Mouse (Mus musculus): ENCODE measurements around the gene Gm21776.
"Not testable (repeated sequence)": the region's sequence is repeated elsewhere in the genome, so short reads cannot be mapped to it uniquely, and the experiment has no call there.

Gm21776 gene

GRCm38 (mm10) chrY:76378362-76378761 lies at the start of gene Gm21776:
Gene Gm21776 (plus strand): TSS chrY:76378662.
- not testable (repeated sequence) for DNase-seq
